Mouse (Mus musculus) spleen, embryonic (tissue): Measurements from ENCODE around the gene Tmem129.

Source experiments
- CTCF ChIA-PET: fragments of 350-600 bp; sonication (Branson Sonifier 250); formaldehyde crosslinking; loops from one replicate; lab custom pipeline; 2022; lab: Charles Lee

Gene Tmem129

GRCm38 (mm10) chr5:33651017-33651416 lies 7.2 kb downstream of the Tmem129 start:
- CTCF ChIA-PET: no interaction called here

- CTCF ChIA-PET: interaction anchor here (1.0 to 1.1 kb wide), 2 partner anchors 11 to 29 kb away, joined by 3 read pairs; partner anchors contain the start of genes Fam53a and Gm9903
These were observed 17.6 kb downstream of the Tmem129 start for GRCm38 (mm10) chr5:33640652-33641051.

DNA sequence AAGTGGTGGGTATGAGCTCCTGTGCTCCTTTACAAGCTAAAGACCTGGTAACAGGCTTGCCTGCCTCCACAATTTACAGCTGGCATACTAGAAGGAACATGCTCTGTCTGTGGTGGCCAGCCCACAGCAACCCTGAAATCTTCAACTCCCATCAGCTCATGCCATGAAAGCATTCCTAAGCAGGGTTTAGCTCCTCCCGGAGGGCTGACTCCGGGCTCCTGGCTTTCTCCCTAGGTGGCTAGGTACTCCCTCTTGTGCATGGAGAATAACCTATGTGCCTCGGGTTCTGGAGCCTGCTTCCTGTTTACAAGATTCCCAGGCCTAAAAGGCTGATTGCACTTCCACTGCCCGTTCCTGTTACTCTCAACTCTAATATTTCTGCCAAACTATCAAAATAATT lies 19.4 kb downstream of the Tmem129 start:
- CTCF ChIA-PET: no interaction called here

GRCm38 (mm10) chr5:33637606-33638350 lies 20.4 kb downstream of the Tmem129 start:
- CTCF ChIA-PET: interaction anchor here (0.6 kb wide), 1 partner anchor 691 kb away, joined by 13 read pairs; no protein-coding TSS in a partner anchor

DNA sequence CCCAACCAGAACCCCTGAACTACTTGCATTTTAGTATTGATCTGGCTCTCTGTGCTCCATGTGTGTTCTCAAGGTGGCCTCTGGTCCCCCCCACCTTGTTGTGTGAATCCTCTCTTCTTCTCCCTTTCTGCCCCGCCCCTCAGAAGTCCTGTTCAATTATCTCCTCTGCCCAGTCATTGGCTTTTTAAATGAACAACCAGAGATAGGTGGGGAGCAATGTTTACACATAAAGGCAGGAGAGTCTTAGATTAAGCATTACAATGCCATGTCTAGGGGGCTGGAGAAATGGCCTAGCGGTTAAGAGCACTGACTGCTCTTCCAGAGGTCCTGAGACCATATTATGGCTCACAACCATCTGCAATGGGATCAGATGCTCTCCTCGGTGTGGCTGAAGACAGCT lies 22.9 kb downstream of the Tmem129 start:
- CTCF ChIA-PET: interaction anchor here (0.5 kb wide), 1 partner anchor 550 kb away, joined by 4 read pairs; no protein-coding TSS in a partner anchor

DNA sequence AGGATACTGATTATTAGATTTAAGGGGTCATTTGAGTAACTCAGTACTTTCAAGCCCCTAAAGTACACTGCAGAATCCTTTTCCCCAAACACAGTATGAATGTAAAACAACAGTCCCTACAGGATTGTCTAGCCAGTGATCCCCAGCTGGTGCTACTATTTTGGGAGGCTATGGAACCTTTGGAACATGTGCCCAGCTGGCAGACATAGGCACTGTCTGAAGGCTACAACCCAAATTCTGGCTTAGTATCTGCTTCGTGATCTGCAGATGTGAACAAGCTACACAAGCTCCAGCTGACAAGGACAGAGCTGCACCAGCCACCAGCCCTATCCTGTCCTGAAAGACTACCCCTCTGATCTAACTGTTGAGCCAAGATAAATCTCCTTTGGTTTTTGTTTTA lies 25.7 kb downstream of the Tmem129 start:
- CTCF ChIA-PET: no interaction called here

- CTCF ChIA-PET: no interaction called here
These were observed 27.6 kb downstream of the Tmem129 start for GRCm38 (mm10) chr5:33630615-33631014.

DNA sequence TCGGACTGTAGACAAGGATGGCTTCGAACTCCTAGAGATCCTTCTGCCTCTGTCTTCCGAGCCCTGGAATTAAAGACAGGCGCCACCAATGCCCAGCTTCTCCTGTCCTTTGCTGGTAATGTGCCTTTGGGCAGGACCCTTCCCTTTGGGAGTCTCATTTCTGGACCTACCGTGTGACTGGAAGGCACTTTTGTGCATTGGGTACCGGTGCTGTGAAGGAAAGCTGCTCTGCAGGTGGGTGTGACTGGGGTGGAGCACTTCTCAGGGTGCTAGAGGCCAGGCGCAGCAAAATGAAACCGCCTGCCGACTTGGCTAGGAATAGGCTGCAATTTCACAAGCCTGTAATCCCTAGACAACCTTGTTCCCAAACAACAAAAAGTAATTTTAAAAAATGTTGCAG lies 28.2 kb downstream of the Tmem129 start:
- CTCF ChIA-PET: no interaction called here

DNA sequence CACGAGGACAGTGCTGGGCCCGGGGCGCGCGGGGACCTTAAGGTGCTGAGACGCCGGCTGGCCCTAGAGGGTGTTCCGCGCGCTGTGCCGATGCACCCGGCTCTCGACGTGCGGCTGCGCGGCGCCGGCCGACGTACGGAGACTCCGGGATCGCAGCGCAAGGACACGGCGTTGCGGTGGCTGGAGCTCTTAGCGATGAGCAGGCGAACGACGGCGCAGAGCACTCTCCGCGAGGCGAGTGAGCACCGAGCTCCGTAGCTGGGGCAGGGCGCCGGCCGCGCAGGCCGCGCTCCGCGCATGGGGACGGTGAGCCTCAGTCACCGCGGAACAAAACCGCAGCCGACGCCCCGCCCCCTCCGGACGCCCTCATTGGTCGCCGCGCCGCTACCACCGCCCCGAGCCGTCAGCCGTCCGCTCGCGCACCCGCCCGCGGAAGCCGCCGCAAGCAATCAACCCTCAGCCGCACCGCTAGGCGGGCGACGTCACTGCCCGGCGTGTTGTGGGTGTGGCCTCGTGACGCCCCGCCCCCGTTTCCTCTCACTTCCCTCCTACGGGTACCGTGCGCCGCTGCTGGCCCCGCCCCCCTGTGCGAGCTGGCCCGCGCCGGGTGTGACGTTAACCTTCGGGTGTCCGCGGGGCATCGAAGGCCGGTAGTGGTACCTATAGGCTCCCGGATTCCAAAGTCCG lies 28.8 kb downstream of the Tmem129 start, which contains the start of the genes Fam53a and Gm9903:
Gene Fam53a, minus strand, starts transcription at position 335 of the 687 bp plus-strand sequence.
Gene Gm9903, plus strand, starts transcription at position 625 of the 687 bp plus-strand sequence.
- CTCF ChIA-PET: interaction anchor here (0.8 to 1.1 kb wide), 2 partner anchors 11 to 39 kb away, joined by 3 read pairs; no protein-coding TSS in a partner anchor

GRCm38 (mm10) chr5:33628820-33629300 lies 29.4 kb downstream of the Tmem129 start:
- CTCF ChIA-PET: interaction anchor here (0.7 to 1.1 kb wide), 3 partner anchors 11 to 40 kb away, joined by 3 read pairs; no protein-coding TSS in a partner anchor

GRCm38 (mm10) chr5:33627968-33628367 lies 30.2 kb downstream of the Tmem129 start:
- CTCF ChIA-PET: no interaction called here

GRCm38 (mm10) chr5:33623766-33624165 lies 34.5 kb downstream of the Tmem129 start:
- CTCF ChIA-PET: no interaction called here

DNA sequence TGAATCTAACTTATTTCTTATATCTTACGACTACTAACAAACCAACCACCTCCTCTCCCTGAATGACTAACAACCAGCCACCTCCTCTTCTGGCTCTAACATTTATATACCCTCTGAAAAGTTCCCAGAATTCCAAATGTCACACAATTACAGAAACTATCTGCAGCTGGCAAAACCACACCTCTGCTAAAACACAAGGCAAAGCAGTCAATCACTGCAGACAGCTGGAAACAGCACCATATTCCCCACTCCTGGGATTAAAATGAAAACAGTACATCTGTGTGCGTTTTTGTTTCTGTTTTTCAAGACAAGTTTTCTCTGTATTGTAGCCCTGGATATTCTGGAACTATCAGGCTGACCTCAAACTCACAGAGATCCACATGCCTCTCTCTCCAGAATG lies 35.5 kb downstream of the Tmem129 start:
- CTCF ChIA-PET: no interaction called here

GRCm38 (mm10) chr5:33614391-33614790 lies 43.8 kb downstream of the Tmem129 start:
- CTCF ChIA-PET: no interaction called here

GRCm38 (mm10) chr5:33611795-33612194 lies 46.4 kb downstream of the Tmem129 start:
- CTCF ChIA-PET: no interaction called here

DNA sequence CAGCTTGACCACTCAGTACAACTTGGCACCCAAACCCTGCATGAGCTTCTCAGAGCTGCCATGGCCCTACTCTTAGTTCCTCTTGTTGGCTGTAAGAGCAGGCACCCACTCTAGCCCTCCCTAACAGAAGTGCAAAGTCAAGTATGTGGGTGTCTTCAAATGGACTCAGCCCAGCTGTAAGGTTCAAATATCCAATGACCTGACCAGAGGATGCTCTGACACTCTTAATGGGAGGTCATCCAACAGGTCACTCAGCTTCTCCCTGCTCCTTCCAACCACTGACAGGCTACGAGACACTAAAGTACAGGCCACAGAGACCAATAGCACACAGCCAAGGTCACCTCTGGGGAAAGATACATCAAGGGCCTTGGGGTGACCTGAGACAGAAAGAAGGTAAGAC lies 49.0 kb downstream of the Tmem129 start:
- CTCF ChIA-PET: no interaction called here

GRCm38 (mm10) chr5:33607434-33607833 lies 50.8 kb downstream of the Tmem129 start:
- CTCF ChIA-PET: no interaction called here

GRCm38 (mm10) chr5:33606631-33607030 lies 51.6 kb downstream of the Tmem129 start:
- CTCF ChIA-PET: no interaction called here

DNA sequence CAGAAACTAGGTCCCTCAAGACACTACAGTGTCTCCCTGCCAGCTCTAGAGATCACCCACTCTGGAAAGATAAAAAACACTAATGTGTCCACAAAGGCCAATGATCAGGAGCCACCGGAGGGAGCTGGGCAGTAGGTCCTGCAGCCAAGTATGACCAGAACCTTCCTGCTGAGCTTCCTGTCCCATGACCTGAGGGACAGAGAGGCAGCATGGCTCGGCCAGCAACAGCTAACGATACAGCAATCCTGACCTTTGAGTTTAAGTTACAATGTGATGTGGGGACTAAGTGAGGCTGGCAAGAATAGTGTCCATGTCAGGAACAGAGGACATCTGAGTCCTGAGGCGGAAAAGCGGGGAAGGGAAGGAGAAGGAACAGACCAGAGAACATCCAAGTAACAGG lies 52.9 kb downstream of the Tmem129 start:
- CTCF ChIA-PET: no interaction called here
